Mouse (Mus musculus) E14TG2a.4 (cell line): Measurements from ENCODE around the gene Zfp800.

Experiments used
- H3K27me3 ChIP-seq: 2 replicates; pipeline ENCODE4 v1.6.1; 2014; ENCODE audit warnings: low read length, control low read depth; ENCODE audit not compliant: insufficient read depth
- H3K36me3 ChIP-seq: 2 replicates; pipeline ENCODE4 v1.6.1; 2014; ENCODE audit warnings: low read length, control low read depth; ENCODE audit not compliant: insufficient read depth
- H3K4me1 ChIP-seq: replicated peaks from 2 replicates; pipeline ENCODE4 v1.6.1; 2014; ENCODE audit warnings: low read depth, low read length, control low read depth
- H3K4me3 ChIP-seq: replicated peaks from 2 replicates; pipeline ENCODE4 v1.5.1; 2014; ENCODE audit warnings: mild to moderate bottlenecking, low read length
- H3K9me3 ChIP-seq: 2 replicates; pipeline ENCODE4 v1.6.1; 2014; ENCODE audit warnings: low read length, control low read depth
- CTCF ChIP-seq: conservative IDR thresholded peaks from 2 replicates; pipeline ENCODE4 v1.5.1; 2014; ENCODE audit warnings: low read length
- NANOG ChIP-seq: IDR thresholded peaks from 2 replicates; pipeline ENCODE4 v1.6.1; 2014; ENCODE audit warnings: borderline replicate concordance, low read length, mixed read lengths
- POU5F1 ChIP-seq: IDR thresholded peaks from 2 replicates; pipeline ENCODE4 v1.6.1; 2014; ENCODE audit warnings: low read length, borderline replicate concordance

Zfp800 gene

DNA sequence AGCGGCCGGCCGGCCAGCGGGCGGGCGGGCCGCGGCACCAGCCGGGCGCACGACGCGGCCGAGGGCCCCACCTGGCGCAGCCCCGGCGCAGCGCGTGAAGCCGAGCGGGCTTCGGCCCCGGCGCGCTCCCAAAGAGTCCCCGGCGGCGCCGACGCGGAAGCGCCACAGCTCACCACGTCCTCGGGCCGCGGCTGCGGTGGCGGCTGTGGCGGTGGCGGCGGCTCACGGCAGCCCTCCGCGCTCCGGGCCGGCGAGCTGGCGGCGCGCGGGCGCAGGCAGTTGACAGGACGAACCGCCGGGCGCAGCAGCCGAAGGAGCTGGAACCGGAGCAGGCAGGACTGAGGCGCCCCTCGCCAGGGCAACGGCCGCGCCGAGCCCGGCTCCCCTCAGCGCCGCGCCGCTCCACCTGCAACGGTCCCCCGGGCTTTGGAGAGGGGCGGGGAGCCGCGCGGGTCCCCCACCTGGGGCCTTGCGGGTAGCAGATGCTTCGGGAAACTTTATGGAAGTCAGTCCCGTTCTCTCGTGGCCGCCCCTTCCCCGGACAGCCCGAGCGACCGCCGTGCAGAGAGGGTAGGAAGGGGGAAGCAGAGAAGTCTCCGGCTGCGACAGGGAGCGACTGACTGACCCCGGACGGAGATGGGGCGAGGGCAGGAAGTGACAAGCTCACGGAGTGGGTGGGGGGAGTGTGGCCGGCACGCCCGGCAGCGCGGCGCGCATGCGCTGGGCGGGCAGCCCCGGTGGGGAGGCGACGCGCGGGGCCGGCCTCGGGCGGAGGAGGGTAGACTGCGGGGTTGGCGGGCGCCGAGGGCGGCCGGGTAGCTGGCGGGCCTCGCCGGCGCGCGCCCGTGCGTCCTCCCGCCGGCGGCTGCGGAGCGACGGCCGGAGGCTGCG is 136.3 kb downstream of the Zfp800 start:
- no peaks in the 10 kb centered on the region for H3K9me3 ChIP-seq
- no peak for TF ChIP-seq NANOG
- TF ChIP-seq CTCF, result no peak
- no peak for TF ChIP-seq POU5F1

DNA sequence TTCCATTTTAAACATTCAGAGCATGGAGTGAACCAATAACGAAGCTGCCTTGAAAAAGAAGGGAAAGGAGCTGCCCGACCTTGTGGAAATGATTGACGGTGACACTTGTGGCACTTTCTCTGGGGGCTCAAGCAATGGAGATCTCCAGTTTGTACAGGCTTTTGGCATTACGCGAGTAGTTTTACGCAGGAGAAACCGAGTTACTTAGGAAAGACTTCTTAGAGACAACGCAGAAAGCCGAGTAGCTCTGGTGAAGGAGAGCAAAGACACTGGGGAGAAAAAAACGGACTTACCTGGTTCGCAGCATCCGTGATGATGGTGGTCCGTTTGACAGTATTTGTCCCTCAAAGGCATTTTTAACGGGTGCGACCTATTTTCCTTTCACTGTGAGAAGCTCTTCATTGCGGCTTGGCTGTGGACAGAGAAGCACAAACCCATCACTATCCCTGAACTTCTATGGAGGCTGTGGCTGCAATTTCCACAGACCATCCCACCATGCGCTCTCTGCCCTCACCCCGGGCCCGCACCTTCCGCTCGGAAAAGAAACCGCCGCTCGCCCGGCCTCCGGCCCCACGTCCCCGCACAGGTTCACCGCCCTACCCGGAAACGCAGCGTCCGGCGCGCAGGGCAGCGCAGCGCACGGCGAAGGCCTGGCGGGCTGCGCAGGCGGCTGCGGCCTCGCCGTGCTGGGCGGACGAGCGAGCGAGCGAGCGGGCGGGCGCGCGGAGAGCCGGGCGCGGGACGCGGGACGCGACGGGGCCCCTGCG is 137.2 kb downstream of the Zfp800 start:
- Histone ChIP-seq H3K9me3 (no peaks in the 10 kb centered on the region), H3K4me3 (peak overlapping the region; percentile 85), H3K27me3 (peaks cover 36% of the 10 kb centered on the region), H3K4me1 (peaks cover 14% of the 10 kb centered on the region; the same call in 1 of the 2 replicates), H3K36me3 (no peaks in the 10 kb centered on the region)
- TF ChIP-seq NANOG (no peak), POU5F1 (no peak), CTCF (no peak)

More for the DNA sequence above, 136.3 kb downstream of the Zfp800 start:
- Histone ChIP-seq H3K4me3 (peak overlapping the region; percentile 85), H3K4me1 (peaks cover 14% of the 10 kb centered on the region; the same call in 1 of the 2 replicates), H3K36me3 (no peaks in the 10 kb centered on the region), H3K27me3 (peaks cover 40% of the 10 kb centered on the region)

DNA sequence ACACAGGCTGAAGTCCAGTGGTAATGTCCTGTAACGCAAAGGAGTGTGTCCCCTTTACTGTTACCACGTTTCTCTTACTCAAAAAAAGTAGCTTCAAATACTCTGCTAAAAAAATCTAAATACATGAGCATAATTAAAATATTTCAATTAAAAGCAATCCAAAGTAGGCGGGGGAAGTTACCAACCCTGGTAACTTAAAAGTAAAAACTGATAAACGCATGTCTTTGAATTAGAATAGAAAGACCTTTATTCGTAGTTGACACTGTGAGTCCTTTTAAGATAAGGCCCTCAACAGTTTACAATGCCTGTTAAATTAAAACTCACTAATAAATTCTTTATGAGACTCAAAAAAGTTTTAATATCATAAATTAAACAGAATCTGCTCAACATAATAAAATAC is 138.1 kb downstream of the Zfp800 start:
- Histone ChIP-seq H3K4me1 (peaks cover 14% of the 10 kb centered on the region; the same call in 1 of the 2 replicates), H3K4me3 (no peak overlapping the region), H3K27me3 (peaks cover 31% of the 10 kb centered on the region), H3K9me3 (no peaks in the 10 kb centered on the region), H3K36me3 (no peaks in the 10 kb centered on the region)
- TF ChIP-seq CTCF, result no peak
- TF ChIP-seq NANOG, result no peak
- no peak for TF ChIP-seq POU5F1

DNA sequence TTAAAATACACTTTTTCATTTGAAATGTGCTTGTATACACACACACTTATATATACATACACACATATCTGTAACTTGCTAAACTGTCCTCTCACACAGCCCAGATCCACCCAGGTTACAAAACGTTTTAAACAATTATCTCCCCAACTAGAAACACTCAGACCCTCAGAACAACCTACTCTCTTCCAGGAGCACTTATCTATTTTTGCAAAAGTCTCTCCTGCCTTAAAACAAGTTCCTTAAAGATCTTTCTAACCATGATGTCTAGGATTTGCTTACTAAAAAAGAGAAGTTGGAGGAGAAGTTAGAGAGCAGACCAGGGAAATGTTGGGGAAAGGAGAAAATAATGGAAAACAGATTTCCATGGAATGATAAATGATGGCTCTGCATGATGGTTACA is 139.4 kb downstream of the Zfp800 start:
- Histone ChIP-seq H3K4me1 (peaks cover 14% of the 10 kb centered on the region; the same call in 1 of the 2 replicates), H3K27me3 (peaks cover 26% of the 10 kb centered on the region), H3K9me3 (no peaks in the 10 kb centered on the region), H3K4me3 (no peak overlapping the region), H3K36me3 (no peaks in the 10 kb centered on the region)
- no peak for TF ChIP-seq POU5F1
- TF ChIP-seq CTCF, result no peak
- TF ChIP-seq NANOG, result no peak

DNA sequence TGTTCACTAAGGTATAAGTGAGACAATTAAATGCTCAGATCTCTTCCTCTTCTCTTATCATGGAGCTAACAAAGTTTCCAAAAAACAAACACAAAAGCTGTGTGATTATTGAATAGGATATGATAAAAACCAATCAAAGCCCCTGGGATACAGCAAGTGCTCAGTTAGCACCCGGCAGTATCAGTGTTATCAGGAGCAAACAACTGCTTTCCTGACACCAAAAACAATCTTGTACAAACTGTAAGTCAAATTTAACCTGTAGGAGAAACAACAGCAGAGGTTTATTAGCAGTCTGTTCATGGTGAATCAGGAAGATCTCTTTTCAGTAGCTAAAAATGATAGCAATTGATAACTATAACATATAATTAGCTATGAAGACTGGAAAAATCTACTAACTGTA is 140.0 kb downstream of the Zfp800 start:
- Histone ChIP-seq H3K9me3 (no peaks in the 10 kb centered on the region), H3K4me1 (peaks cover 13% of the 10 kb centered on the region; the same call in 1 of the 2 replicates), H3K4me3 (no peak overlapping the region), H3K36me3 (no peaks in the 10 kb centered on the region), H3K27me3 (peaks cover 19% of the 10 kb centered on the region)
- TF ChIP-seq NANOG (no peak), POU5F1 (no peak), CTCF (no peak)

DNA sequence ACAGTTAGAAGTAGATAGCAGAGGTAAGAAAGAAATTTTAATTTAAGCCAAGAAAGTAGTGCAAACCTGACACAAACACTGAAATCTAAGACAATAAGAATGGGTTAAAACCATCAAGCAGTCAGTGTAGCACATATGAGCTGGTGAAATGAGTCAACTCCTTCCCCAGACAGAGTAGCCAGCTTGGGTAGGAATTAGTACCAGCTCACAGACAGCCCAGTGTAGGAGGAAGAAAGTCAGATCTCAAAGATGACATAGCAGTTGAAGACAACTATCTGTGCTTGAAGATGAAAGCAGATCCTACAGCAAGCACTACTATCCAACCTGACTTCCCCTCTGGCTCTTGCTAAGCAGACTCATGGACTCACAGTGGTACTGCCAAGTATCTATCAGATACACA is 145.0 kb downstream of the Zfp800 start:
- TF ChIP-seq CTCF (no peak), POU5F1 (no peak), NANOG (no peak)
- Histone ChIP-seq H3K27me3 (no peaks in the 10 kb centered on the region; the same call in 1 of the 2 replicates), H3K36me3 (no peaks in the 10 kb centered on the region), H3K9me3 (no peaks in the 10 kb centered on the region), H3K4me1 (no peaks in the 10 kb centered on the region), H3K4me3 (no peak overlapping the region)

DNA sequence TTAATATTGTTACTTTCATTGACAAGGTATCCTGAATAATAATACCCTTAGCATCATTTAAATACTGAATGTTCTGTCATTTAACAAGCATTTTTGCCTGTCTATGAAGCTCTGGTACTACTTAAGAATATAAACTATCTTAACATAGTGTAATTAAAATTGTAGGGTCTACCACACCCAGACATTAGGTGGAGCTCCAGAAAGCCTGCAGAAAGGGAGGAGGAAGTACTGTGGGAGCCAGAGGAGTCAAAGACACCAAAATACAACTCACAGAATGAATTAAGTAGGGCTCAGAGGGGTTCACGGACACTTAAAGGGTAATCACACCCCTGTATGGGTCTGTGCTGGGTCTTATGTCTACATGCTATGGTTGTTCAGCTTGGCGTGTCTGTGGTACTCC is 149.6 kb downstream of the Zfp800 start:
- peaks cover 5% of the 10 kb centered on the region; the same call in 1 of the 2 replicates for H3K36me3 ChIP-seq
- H3K9me3 ChIP-seq, result no peaks in the 10 kb centered on the region
- TF ChIP-seq NANOG, result no peak
- no peak for TF ChIP-seq POU5F1
- TF ChIP-seq CTCF, result no peak
- no peaks in the 10 kb centered on the region for H3K4me1 ChIP-seq
- no peaks in the 10 kb centered on the region for H3K27me3 ChIP-seq
- H3K4me3 ChIP-seq, result no peak overlapping the region
